Mouse (Mus musculus) heart, postnatal 0 days (tissue): Measurements from ENCODE around the gene Gm5617. TPM values are rescaled to one million over a fixed set of nuclear protein-coding genes. Genes with fewer than 3 reads are reported as not detected.

ENCODE experiments used
- ATAC-seq: fragments of 200-750 bp; cut with Nextera tagmentation; 2 replicates; pipeline ENCODE4 v1.8.0; 2017; ENCODE audit warnings: low read depth, moderate number of reproducible peaks, moderate library complexity; ENCODE audit not compliant: insufficient read depth
- DNase-seq: peaks from one replicate; pipeline ENCODE4 v3.0.0-alpha.2; 2016; ENCODE audit warnings: low spot score
- H3K27ac ChIP-seq: fragments of 300-500 bp; sonication (generic); 2 replicates; pipeline ENCODE4 v1.5.1; 2014; ENCODE audit warnings: low read depth, mild to moderate bottlenecking
- H3K27me3 ChIP-seq: fragments of 300-500 bp; sonication (generic); 2 replicates; pipeline ENCODE4 v1.6.1; 2014; ENCODE audit warnings: low read length, mixed read lengths; ENCODE audit not compliant: control insufficient read depth, insufficient read depth
- H3K36me3 ChIP-seq: fragments of 300-500 bp; sonication (generic); replicated peaks from 2 replicates; pipeline ENCODE4 v1.6.1; 2014; ENCODE audit warnings: low read length, mixed read lengths; ENCODE audit not compliant: control insufficient read depth, insufficient read depth
- H3K4me1 ChIP-seq: fragments of 300-500 bp; sonication (generic); 2 replicates; pipeline ENCODE4 v1.6.1; 2014; ENCODE audit warnings: antibody characterized with exemption; ENCODE audit not compliant: control insufficient read depth, insufficient read depth
- H3K4me2 ChIP-seq: fragments of 300-500 bp; sonication (generic); 2 replicates; pipeline ENCODE4 v1.6.1; 2014; ENCODE audit warnings: low read depth, mild to moderate bottlenecking, low read length, moderate library complexity
- H3K4me3 ChIP-seq: fragments of 300-500 bp; sonication (generic); 2 replicates; pipeline ENCODE4 v1.5.1; 2014; ENCODE audit warnings: low read depth, low read length
- H3K9ac ChIP-seq: fragments of 300-500 bp; sonication (generic); replicated peaks from 2 replicates; pipeline ENCODE4 v1.6.1; 2014; ENCODE audit warnings: low read depth, low read length, mixed read lengths
- H3K9me3 ChIP-seq: fragments of 300-500 bp; sonication (generic); replicated peaks from 2 replicates; pipeline ENCODE4 v1.6.1; 2016; ENCODE audit warnings: low read length; ENCODE audit not compliant: control insufficient read depth
- CTCF ChIP-seq: IDR thresholded peaks from 2 replicates; pipeline ENCODE4 v1.5.1; 2016; ENCODE audit warnings: antibody characterized with exemption, control low read depth, low read depth
- EP300 ChIP-seq: IDR thresholded peaks from 2 replicates; pipeline ENCODE4 v1.6.1; 2016; ENCODE audit warnings: antibody characterized with exemption, low read depth
- WGBS: fragments of 180-500 bp; shearing (Covaris S2); extraction: QIAGEN DNeasy Blood & Tissue Kit; methylation state at CpG from one replicate; pipeline ENCODE4 v1.1.7; 2014; 5-methylcytosine and 5-hydroxymethylcytosine counted together
- polyA plus RNA-seq: library from polyadenylated mRNA; unstranded; fragments of >200 nt; fragmentation: Nextera tagmentation; extraction: Ambion mirVana; gene quantifications from 2 replicates; pipeline ENCODE4 v1.2.1, GENCODE M21; 2015
- total RNA-seq: library from RNA; depleted of rRNA; stranded (reverse); fragments of >200 nt; gene quantifications from 2 replicates; pipeline ENCODE4 v1.2.3, GENCODE M21; 2014; ENCODE audit warnings: low replicate concordance; rRNA removed

Gm5617 gene
- total RNA-seq (27.4 and 43.3 TPM in 2 replicates), polyA plus RNA-seq (63.4 and 64.7 TPM in 2 replicates)

GRCm38 (mm10) chr9:48494817-48495547, at the start of gene Gm5617, which contains the start of gene Rbm7:
Gm5617 (plus strand) TSS chr9:48495442.
Rbm7 (minus strand) TSS chr9:48495299.
- TF ChIP-seq CTCF (no peak), EP300 (peak; percentile 49; the same call in 1 of the 2 replicates)
- Histone ChIP-seq H3K4me1 (peaks cover 15% of the 10 kb centered on the region), H3K27ac (peak within 1 kb of the TSS; percentile 91), H3K9ac (peak within 1 kb of the TSS; percentile 71), H3K36me3 (peaks cover 37% of the 10 kb centered on the region), H3K4me3 (peak within 1 kb of the TSS; percentile 67), H3K27me3 (0 out of 2 replicates have a peak, but pooled peaks cover 3% of the 10 kb centered on the region), H3K4me2 (peak within 1 kb of the TSS; percentile 88), H3K9me3 (no peaks in the 10 kb centered on the region)
- WGBS: under 1% methylated on average over 72 of the region's 72 CpGs
- DNase-seq (peak; percentile 97), ATAC-seq (peak; percentile 100)

GRCm38 (mm10) chr9:48447783-48448209, 47.4 kb upstream of the Gm5617 start:
- Histone ChIP-seq H3K4me1 (no peaks in the 10 kb centered on the region), H3K9ac (no peak overlapping the region), H3K27ac (no peak overlapping the region), H3K9me3 (no peaks in the 10 kb centered on the region), H3K4me2 (no peak overlapping the region), H3K27me3 (no peaks in the 10 kb centered on the region), H3K36me3 (no peaks in the 10 kb centered on the region), H3K4me3 (no peak overlapping the region)
- TF ChIP-seq EP300: no peak
- peak; percentile 40 for TF ChIP-seq CTCF
- DNase-seq: peak; percentile 11
- WGBS: 31% methylated on average over 5 of the region's 5 CpGs
- no peak for ATAC-seq

DNA sequence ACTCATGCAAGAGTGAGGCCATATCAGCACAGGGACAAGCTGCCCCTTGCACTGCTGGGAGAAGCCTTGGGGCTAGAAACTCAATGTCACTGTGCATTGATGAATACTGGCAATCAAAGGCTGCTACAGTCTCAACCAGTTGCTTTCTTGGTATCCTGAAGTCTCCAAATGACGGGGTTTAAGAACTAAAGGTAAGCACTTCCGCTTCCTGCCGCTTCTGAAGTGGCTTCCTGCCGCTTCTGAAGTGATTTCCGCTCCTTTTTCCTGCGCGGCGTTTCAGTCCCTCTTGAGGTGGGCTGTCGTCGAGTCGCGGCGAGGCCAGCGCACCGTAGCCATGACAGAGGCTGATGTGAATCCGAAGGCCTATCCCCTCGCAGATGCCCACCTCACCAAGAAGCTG, 45.2 kb upstream of the Gm5617 start:
- 80% methylated on average over 17 of the region's 17 CpGs for WGBS

GRCm38 (mm10) chr9:48455961-48456360, 39.3 kb upstream of the Gm5617 start:
- 87% methylated on average over 3 of the region's 3 CpGs for WGBS
- no peak overlapping the region for H3K27ac ChIP-seq
- H3K27me3 ChIP-seq: no peaks in the 10 kb centered on the region
- DNase-seq: no peak
- no peak overlapping the region for H3K4me3 ChIP-seq
- no peak overlapping the region for H3K4me2 ChIP-seq
- no peaks in the 10 kb centered on the region for H3K36me3 ChIP-seq
- H3K9me3 ChIP-seq: no peaks in the 10 kb centered on the region
- no peak for TF ChIP-seq CTCF
- no peak for TF ChIP-seq EP300
- no peak overlapping the region for H3K9ac ChIP-seq
- H3K4me1 ChIP-seq: no peaks in the 10 kb centered on the region
- no peak for ATAC-seq

More for the DNA sequence above, 45.2 kb upstream of the Gm5617 start:
- no peak overlapping the region for H3K9ac ChIP-seq
- no peak overlapping the region for H3K27ac ChIP-seq
- DNase-seq (no peak), ATAC-seq (no peak)
- H3K27me3 ChIP-seq: no peaks in the 10 kb centered on the region
- TF ChIP-seq CTCF: no peak
- no peaks in the 10 kb centered on the region for H3K9me3 ChIP-seq
- no peaks in the 10 kb centered on the region for H3K4me1 ChIP-seq
- no peak overlapping the region for H3K4me3 ChIP-seq
- no peak overlapping the region for H3K4me2 ChIP-seq
- H3K36me3 ChIP-seq: no peaks in the 10 kb centered on the region

DNA sequence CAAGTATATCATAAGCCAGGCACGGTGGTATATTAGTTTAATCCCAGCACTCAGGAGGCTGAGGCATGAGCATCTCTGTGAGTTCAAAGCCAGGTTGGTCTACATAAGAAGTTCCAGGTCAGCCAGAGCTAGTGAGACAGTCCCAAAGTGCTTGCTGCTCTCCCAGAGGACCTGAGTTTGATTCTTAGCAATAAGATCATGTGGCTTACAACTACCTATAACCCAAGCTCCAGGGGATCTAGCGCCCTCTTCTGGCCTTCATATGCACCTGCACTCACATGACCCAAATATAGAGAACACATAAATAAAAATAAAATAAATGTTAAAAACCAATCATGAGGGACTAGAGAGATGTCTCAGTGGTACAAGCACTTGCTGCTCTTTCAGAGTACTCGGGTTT, 36.4 kb upstream of the Gm5617 start:
- WGBS: 63% methylated on average over 3 of the region's 3 CpGs
- ATAC-seq (no peak), DNase-seq (no peak)
- no peak overlapping the region for H3K4me3 ChIP-seq
- H3K4me2 ChIP-seq: no peak overlapping the region
- no peak overlapping the region for H3K9ac ChIP-seq
- no peaks in the 10 kb centered on the region for H3K9me3 ChIP-seq
- no peak overlapping the region for H3K27ac ChIP-seq
- no peaks in the 10 kb centered on the region for H3K36me3 ChIP-seq
- no peaks in the 10 kb centered on the region for H3K4me1 ChIP-seq
- H3K27me3 ChIP-seq: no peaks in the 10 kb centered on the region
- no peak; the same call in 1 of the 2 replicates for TF ChIP-seq CTCF
- TF ChIP-seq EP300: no peak
